In the genomic region with DNA sequence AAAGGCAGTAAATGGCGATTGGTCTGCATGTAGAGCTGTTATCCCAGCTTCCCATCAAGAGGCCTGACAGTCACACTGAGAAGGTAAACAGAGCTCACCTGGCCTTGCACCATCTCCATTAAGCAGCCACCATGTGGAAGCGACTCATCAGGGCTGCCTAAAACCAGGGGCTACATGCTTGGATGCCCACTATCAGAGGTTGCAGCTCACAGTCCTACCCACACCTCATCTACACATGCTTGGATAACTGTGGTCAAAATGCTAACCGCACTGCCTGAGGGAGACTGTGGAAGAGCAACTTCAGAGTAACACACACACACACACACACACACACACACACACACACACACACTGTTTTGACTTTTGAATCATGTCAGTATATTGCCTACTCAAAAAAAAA, we compare ENCODE assay signal across 19 mouse cellular contexts.
DNase-seq lines count a peak whose midpoint lies in the region; ATAC-seq and TF ChIP-seq lines count a peak whose summit lies in the region.
"Had no signal": no experiment of that assay in that cellular context is flagged by ENCODE, and none has a peak within 500 bp of the region (broad histone marks: within the 10 kb centered on the region; RNA-seq: fewer than 3 reads in every experiment).

No protein-coding gene starts in this region.

- ATAC-seq in midbrain, embryonic 11.5 days (ENCODE audit: low FRiP score): no peak
- ATAC-seq in neutrophil, adult 5-6 weeks (ENCODE audit: extremely low read depth, insufficient number of reproducible peaks, low FRiP score, poor library complexity, severe bottlenecking): peak; percentile 49; the same call in 1 of the 2 replicates
- no peak for ATAC-seq in hindbrain, embryonic 14.5 days (ENCODE audit: low FRiP score)
- ATAC-seq: forebrain, embryonic 16.5 days; hindbrain, postnatal 0 days had no signal

- no peak overlapping the region for H3K4me3 ChIP-seq in midbrain, embryonic 11.5 days (ENCODE audit: low read depth, low read length)
- H3K4me3 ChIP-seq in midbrain, embryonic 10.5 days: no peak overlapping the region
- peak overlapping the region in 2 of 3 experiments; percentile 7 to 48 for H3K4me3 ChIP-seq in CH12.LX (replicated peaks in 1 of 3; ENCODE audit: low read depth in 2 of 3, low read length in 2 of 3, poor library complexity in 1 of 3)
- H3K4me3 ChIP-seq in hindbrain, embryonic 14.5 days (replicated peaks; ENCODE audit: low read length): no peak overlapping the region
- H3K4me3 ChIP-seq: embryonic facial prominence, embryonic 12.5 days; heart, embryonic 10.5 days; hindbrain, embryonic 12.5 days had no signal

- DNase-seq in midbrain, embryonic 11.5 days (ENCODE audit: low spot score, missing footprints): peak; percentile 47
- DNase-seq in midbrain, embryonic 10.5 days (ENCODE audit: low spot score): no peak
- DNase-seq in A20 (ENCODE audit: low read depth, low spot score) (peak; percentile 71), CH12.LX (ENCODE audit: extremely low read depth) (peak; percentile 48)
- DNase-seq in hindbrain, embryonic 14.5 days (ENCODE audit: low spot score): no peak
- DNase-seq in right cerebral cortex, postnatal 14 days: no peak
- DNase-seq: adrenal gland, postnatal 10 days; cerebellum, adult 11 months; cerebellum, adult 8-10 months; cerebellum, postnatal 14 days; gastrocnemius, postnatal 14 days; heart, postnatal 10 days; heart, postnatal 4 days had no signal

- no peak overlapping the region for H3K27ac ChIP-seq in midbrain, embryonic 11.5 days (ENCODE audit: low read depth, low read length)
- no peak overlapping the region for H3K27ac ChIP-seq in midbrain, embryonic 10.5 days (replicated peaks)
- no peak overlapping the region for H3K27ac ChIP-seq in CH12.LX (ENCODE audit: insufficient read depth, low read depth)
- no peak overlapping the region for H3K27ac ChIP-seq in hindbrain, embryonic 14.5 days
- H3K27ac ChIP-seq: embryonic facial prominence, embryonic 12.5 days; heart, embryonic 10.5 days; hindbrain, embryonic 12.5 days; hindbrain, postnatal 0 days had no signal

- in situ Hi-C loops in CH12.LX (cut with MboI; ENCODE audit: low pct_ligation_motif_present, low pct_unique_long_range_greater_than_20kb, low sequenced_read_pairs): no loop called here

- no peaks in the 10 kb centered on the region for H3K4me1 ChIP-seq in midbrain, embryonic 11.5 days (ENCODE audit: control insufficient read depth, insufficient read depth, low read length)
- H3K4me1 ChIP-seq in midbrain, embryonic 10.5 days: no peaks in the 10 kb centered on the region
- peaks cover 4 to 22% of the 10 kb centered on the region in 2 experiments; a peak in 3 of 4 replicates for H3K4me1 ChIP-seq in CH12.LX (ENCODE audit: control insufficient read depth in 1 of 2, insufficient read depth in 2 of 2)
- no peaks in the 10 kb centered on the region for H3K4me1 ChIP-seq in hindbrain, embryonic 14.5 days (replicated peaks; ENCODE audit: control insufficient read depth, insufficient read depth, low read length)
- H3K4me1 ChIP-seq: embryonic facial prominence, embryonic 12.5 days; heart, embryonic 10.5 days; hindbrain, embryonic 12.5 days had no signal

- no peak for TF ChIP-seq RAD21 in CH12.LX (IDR thresholded peaks at IDR 0.05; ENCODE audit: low read depth, low read length)

- no peaks in the 10 kb centered on the region for H3K9me3 ChIP-seq in midbrain, embryonic 11.5 days (ENCODE audit: control insufficient read depth, low read length)
- no peaks in the 10 kb centered on the region for H3K9me3 ChIP-seq in midbrain, embryonic 10.5 days (replicated peaks)
- peaks cover 2% of the 10 kb centered on the region for H3K9me3 ChIP-seq in CH12.LX (replicated peaks; ENCODE audit: low read length)
- H3K9me3 ChIP-seq in hindbrain, embryonic 14.5 days (ENCODE audit: control insufficient read depth, low read length): no peaks in the 10 kb centered on the region
- H3K9me3 ChIP-seq: embryonic facial prominence, embryonic 12.5 days; heart, embryonic 10.5 days; hindbrain, embryonic 12.5 days had no signal

- 79% methylated on average over 3 of the region's 3 CpGs for WGBS in midbrain, embryonic 11.5 days
- WGBS in midbrain, embryonic 10.5 days: 75% methylated on average over 3 of the region's 3 CpGs
- WGBS in hindbrain, embryonic 14.5 days: 85% methylated on average over 3 of the region's 3 CpGs

- no peaks in the 10 kb centered on the region for H3K36me3 ChIP-seq in midbrain, embryonic 11.5 days (ENCODE audit: control insufficient read depth, insufficient read depth, low read length)
- no peaks in the 10 kb centered on the region for H3K36me3 ChIP-seq in midbrain, embryonic 10.5 days
- H3K36me3 ChIP-seq in CH12.LX (replicated peaks in 1 of 2; ENCODE audit: control insufficient read depth in 1 of 2, insufficient read depth in 1 of 2, low read length in 1 of 2): peaks cover 0 to 13% of the 10 kb centered on the region in 2 experiments
- H3K36me3 ChIP-seq in hindbrain, embryonic 14.5 days (replicated peaks; ENCODE audit: control insufficient read depth, insufficient read depth): no peaks in the 10 kb centered on the region
- H3K36me3 ChIP-seq: embryonic facial prominence, embryonic 12.5 days; heart, embryonic 10.5 days; hindbrain, embryonic 12.5 days had no signal

- dilution Hi-C loops in CH12.LX (cut with MboI; ENCODE audit: extremely low pct_ligation_motif_present, extremely low pct_unique_long_range_greater_than_20kb, low sequenced_read_pairs): no loop called here

- no peak for TF ChIP-seq POLR2A in CH12.LX (IDR thresholded peaks at IDR 0.05; ENCODE audit: low read depth, low read length)

- TF ChIP-seq EP300 in CH12.LX (IDR thresholded peaks at IDR 0.05; ENCODE audit: low read length): no peak

- H3K4me2 ChIP-seq in midbrain, embryonic 11.5 days: no peak overlapping the region
- H3K4me2 ChIP-seq in CH12.LX (ENCODE audit: insufficient read depth, low read depth, poor library complexity, severe bottlenecking): peak overlapping the region; percentile 1; the same call in 1 of the 2 replicates
- no peak overlapping the region for H3K4me2 ChIP-seq in hindbrain, embryonic 14.5 days (replicated peaks)
- H3K4me2 ChIP-seq: embryonic facial prominence, embryonic 12.5 days; hindbrain, embryonic 12.5 days had no signal

- H3K9ac ChIP-seq in midbrain, embryonic 11.5 days (ENCODE audit: low read length): no peak overlapping the region
- H3K9ac ChIP-seq in CH12.LX (ENCODE audit: insufficient read depth, low read depth): no peak overlapping the region
- H3K9ac ChIP-seq in hindbrain, embryonic 14.5 days: no peak overlapping the region
- H3K9ac ChIP-seq: embryonic facial prominence, embryonic 12.5 days; hindbrain, embryonic 12.5 days had no signal

- no peaks in the 10 kb centered on the region for H3K79me2 ChIP-seq in CH12.LX (replicated peaks; ENCODE audit: control insufficient read depth, extremely low read depth, insufficient read depth, poor library complexity, severe bottlenecking)

- no peak for TF ChIP-seq CTCF in CH12.LX (conservative IDR thresholded peaks at IDR 0.05 in 1 of 2, IDR thresholded peaks at IDR 0.05 in 1 of 2; ENCODE audit: low read depth in 2 of 2, low read length in 2 of 2)

- no peaks in the 10 kb centered on the region for H3K27me3 ChIP-seq in midbrain, embryonic 11.5 days (ENCODE audit: control insufficient read depth, insufficient read depth, low read length)
- no peaks in the 10 kb centered on the region for H3K27me3 ChIP-seq in midbrain, embryonic 10.5 days (ENCODE audit: low read depth, poor library complexity, severe bottlenecking)
- H3K27me3 ChIP-seq in CH12.LX (replicated peaks): no peaks in the 10 kb centered on the region
- H3K27me3 ChIP-seq in hindbrain, embryonic 14.5 days (ENCODE audit: control insufficient read depth, insufficient read depth, low read length): no peaks in the 10 kb centered on the region
- H3K27me3 ChIP-seq: embryonic facial prominence, embryonic 12.5 days; hindbrain, embryonic 12.5 days had no signal

TF ChIP-seq in CH12.LX, 34 proteins besides CTCF, POLR2A, EP300 and RAD21:
- TF ChIP-seq USF2 (conservative IDR thresholded peaks at IDR 0.05; ENCODE audit: low read depth, low read length) (no peak), UBTF (IDR thresholded peaks at IDR 0.05; ENCODE audit: low read depth, low read length) (no peak), TCF12 (IDR thresholded peaks at IDR 0.05; ENCODE audit: low read depth, low read length) (no peak), MYC (IDR thresholded peaks at IDR 0.05; ENCODE audit: low read depth, low read length) (no peak), POLR2AphosphoS2 (IDR thresholded peaks at IDR 0.05; ENCODE audit: low read depth, low read length) (no peak), SMC3 (IDR thresholded peaks at IDR 0.05; ENCODE audit: low read depth, low read length) (no peak), CHD1 (IDR thresholded peaks at IDR 0.05; ENCODE audit: low read depth, low read length) (no peak)

Comparison
In these comparisons a context has a peak if more than half of its experiments do, and no peak if none do; other contexts are left out.
1. DNase-seq: peak in midbrain, embryonic 11.5 days (single experiment), A20 (single experiment) and CH12.LX (single experiment); none in midbrain, embryonic 10.5 days (single experiment), hindbrain, embryonic 14.5 days (single experiment) and right cerebral cortex, postnatal 14 days (single experiment).
2. H3K4me3 ChIP-seq: peak in CH12.LX (2 of 3); none in midbrain, embryonic 11.5 days (single experiment), midbrain, embryonic 10.5 days (single experiment) and hindbrain, embryonic 14.5 days (single experiment).